Mouse (Mus musculus): Measurements from ENCODE around the gene Arl3. TPM values are rescaled to one million over a fixed set of nuclear protein-coding genes. Genes with fewer than 3 reads are reported as not detected.

Arl3 gene
- polyA plus RNA-seq, 1 experiment from 2014 or later = 91.8 TPM

- no peak overlapping the region for H3K4me3 ChIP-seq
- no peaks in the 10 kb centered on the region for H3K27me3 ChIP-seq
- peaks cover 25% of the 10 kb centered on the region for H3K4me1 ChIP-seq (replicated peaks)
- WGBS = 35% methylated on average over 7 of the region's 7 CpGs
- H3K9me3 ChIP-seq (replicated peaks) = no peaks in the 10 kb centered on the region
- H3K27ac ChIP-seq = peak overlapping the region; percentile 13; the same call in 1 of the 2 replicates
- 0 out of 2 replicates have a peak, but pooled peaks cover 16% of the 10 kb centered on the region for H3K36me3 ChIP-seq
- ATAC-seq (replicated peaks; ENCODE audit: insufficient number of reproducible peaks, insufficient read depth, low FRiP score, low read depth) = 0 out of 2 replicates have a peak, but pooled peaks have one; percentile 51
- no peak overlapping the region for H3K9ac ChIP-seq
- H3K4me2 ChIP-seq = no peak overlapping the region
These were observed 34.4 kb upstream of the Arl3 start for GRCm38 (mm10) chr19:46607424-46607823.

- H3K9me3 ChIP-seq (replicated peaks) = no peaks in the 10 kb centered on the region
- no peak overlapping the region for H3K4me3 ChIP-seq
- no peak overlapping the region for H3K27ac ChIP-seq
- ATAC-seq (replicated peaks; ENCODE audit: insufficient number of reproducible peaks, insufficient read depth, low FRiP score, low read depth) = no peak
- no peak overlapping the region for H3K9ac ChIP-seq
- 83% methylated on average over 13 of the region's 13 CpGs for WGBS
- 0 out of 2 replicates have a peak, but pooled peaks cover 16% of the 10 kb centered on the region for H3K36me3 ChIP-seq
- no peaks in the 10 kb centered on the region for H3K27me3 ChIP-seq
- H3K4me1 ChIP-seq (replicated peaks) = peaks cover 31% of the 10 kb centered on the region
- no peak overlapping the region for H3K4me2 ChIP-seq
These were observed 33.7 kb upstream of the Arl3 start for GRCm38 (mm10) chr19:46606718-46607117.

GRCm38 (mm10) chr19:46602406-46602805 is 29.4 kb upstream of the Arl3 start:
- WGBS = 79% methylated on average over 4 of the region's 4 CpGs

GRCm38 (mm10) chr19:46601491-46601890 is 28.5 kb upstream of the Arl3 start:
- 67% methylated on average over 14 of the region's 14 CpGs for WGBS
- H3K36me3 ChIP-seq = 0 out of 2 replicates have a peak, but pooled peaks cover 2% of the 10 kb centered on the region
- H3K4me1 ChIP-seq (replicated peaks) = peaks cover 30% of the 10 kb centered on the region
- no peak overlapping the region for H3K9ac ChIP-seq
- H3K27me3 ChIP-seq = no peaks in the 10 kb centered on the region
- no peaks in the 10 kb centered on the region for H3K9me3 ChIP-seq (replicated peaks)
- no peak overlapping the region for H3K4me2 ChIP-seq
- no peak overlapping the region for H3K27ac ChIP-seq
- no peak for ATAC-seq (replicated peaks; ENCODE audit: insufficient number of reproducible peaks, insufficient read depth, low FRiP score, low read depth)
- no peak overlapping the region for H3K4me3 ChIP-seq

More at GRCm38 (mm10) chr19:46602406-46602805, 29.4 kb upstream of the Arl3 start:
- Histone ChIP-seq H3K27me3 (no peaks in the 10 kb centered on the region), H3K9ac (no peak overlapping the region), H3K36me3 (0 out of 2 replicates have a peak, but pooled peaks cover 8% of the 10 kb centered on the region), H3K4me1 (replicated peaks) (peaks cover 33% of the 10 kb centered on the region), H3K4me3 (no peak overlapping the region), H3K4me2 (no peak overlapping the region), H3K27ac (no peak overlapping the region), H3K9me3 (replicated peaks) (no peaks in the 10 kb centered on the region)
- no peak for ATAC-seq (replicated peaks; ENCODE audit: insufficient number of reproducible peaks, insufficient read depth, low FRiP score, low read depth)

GRCm38 (mm10) chr19:46600371-46600770 is 27.4 kb upstream of the Arl3 start:
- Histone ChIP-seq H3K27ac (peak overlapping the region; percentile 72; the same call in 1 of the 2 replicates), H3K4me2 (peak overlapping the region; percentile 90), H3K36me3 (no peaks in the 10 kb centered on the region), H3K9me3 (replicated peaks) (no peaks in the 10 kb centered on the region), H3K27me3 (no peaks in the 10 kb centered on the region), H3K9ac (peak overlapping the region; percentile 90; the same call in 1 of the 2 replicates), H3K4me1 (replicated peaks) (peaks cover 30% of the 10 kb centered on the region), H3K4me3 (peak overlapping the region; percentile 98)
- ATAC-seq (replicated peaks; ENCODE audit: insufficient number of reproducible peaks, insufficient read depth, low FRiP score, low read depth) = no peak
- 62% methylated on average over 4 of the region's 4 CpGs for WGBS

- peak; percentile 6; the same call in 1 of the 2 replicates for ATAC-seq (replicated peaks; ENCODE audit: insufficient number of reproducible peaks, insufficient read depth, low FRiP score, low read depth)
- peak overlapping the region; percentile 90 for H3K4me2 ChIP-seq
- H3K4me1 ChIP-seq (replicated peaks) = peaks cover 30% of the 10 kb centered on the region
- H3K36me3 ChIP-seq = peaks cover 3% of the 10 kb centered on the region
- H3K4me3 ChIP-seq = peak overlapping the region; percentile 98
- H3K9me3 ChIP-seq (replicated peaks) = no peaks in the 10 kb centered on the region
- peak overlapping the region; percentile 90 for H3K9ac ChIP-seq
- 14% methylated on average over 22 of the region's 22 CpGs for WGBS
- H3K27me3 ChIP-seq = no peaks in the 10 kb centered on the region
- peak overlapping the region; percentile 72 for H3K27ac ChIP-seq
These were observed 26.6 kb upstream of the Arl3 start for GRCm38 (mm10) chr19:46599375-46600256.

GRCm38 (mm10) chr19:46598720-46599252 is 25.8 kb upstream of the Arl3 start, which contains the start of gene Wbp1l:
Wbp1l (plus strand) TSS chr19:46599084.
- H3K27me3 ChIP-seq = no peaks in the 10 kb centered on the region
- peaks cover 30% of the 10 kb centered on the region for H3K4me1 ChIP-seq (replicated peaks)
- H3K9ac ChIP-seq = peak within 1 kb of the TSS; percentile 90
- peak within 1 kb of the TSS; percentile 72 for H3K27ac ChIP-seq
- WGBS = 1% methylated on average over 22 of the region's 22 CpGs
- H3K4me3 ChIP-seq = peak within 1 kb of the TSS; percentile 98
- no peaks in the 10 kb centered on the region for H3K9me3 ChIP-seq (replicated peaks)
- peak within 1 kb of the TSS; percentile 90 for H3K4me2 ChIP-seq
- peaks cover 9% of the 10 kb centered on the region for H3K36me3 ChIP-seq
- ATAC-seq (replicated peaks; ENCODE audit: insufficient number of reproducible peaks, insufficient read depth, low FRiP score, low read depth) = peak; percentile 99

GRCm38 (mm10) chr19:46598187-46598586 is 25.2 kb upstream of the Arl3 start:
- WGBS = 85% methylated on average over 4 of the region's 4 CpGs
- no peak for ATAC-seq (replicated peaks; ENCODE audit: insufficient number of reproducible peaks, insufficient read depth, low FRiP score, low read depth)
- Histone ChIP-seq H3K27ac (no peak overlapping the region), H3K36me3 (peaks cover 9% of the 10 kb centered on the region), H3K9ac (no peak overlapping the region), H3K4me2 (peak overlapping the region; percentile 90), H3K4me1 (replicated peaks) (peaks cover 30% of the 10 kb centered on the region), H3K4me3 (peak overlapping the region; percentile 98), H3K9me3 (replicated peaks) (no peaks in the 10 kb centered on the region), H3K27me3 (no peaks in the 10 kb centered on the region)

- WGBS = 92% methylated on average over 9 of the region's 9 CpGs
- H3K36me3 ChIP-seq = peaks cover 17% of the 10 kb centered on the region
- H3K4me2 ChIP-seq = no peak overlapping the region
- H3K4me3 ChIP-seq = no peak overlapping the region
- ATAC-seq (replicated peaks; ENCODE audit: insufficient number of reproducible peaks, insufficient read depth, low FRiP score, low read depth) = no peak
- no peaks in the 10 kb centered on the region for H3K9me3 ChIP-seq (replicated peaks)
- H3K27ac ChIP-seq = no peak overlapping the region
- no peaks in the 10 kb centered on the region for H3K4me1 ChIP-seq (replicated peaks)
- H3K9ac ChIP-seq = no peak overlapping the region
- H3K27me3 ChIP-seq = no peaks in the 10 kb centered on the region
These were observed 19.9 kb upstream of the Arl3 start for GRCm38 (mm10) chr19:46592751-46593439.

- H3K27ac ChIP-seq = no peak overlapping the region
- H3K9ac ChIP-seq = no peak overlapping the region
- no peaks in the 10 kb centered on the region for H3K9me3 ChIP-seq (replicated peaks)
- H3K27me3 ChIP-seq = no peaks in the 10 kb centered on the region
- H3K4me2 ChIP-seq = no peak overlapping the region
- H3K36me3 ChIP-seq = peaks cover 21% of the 10 kb centered on the region
- ATAC-seq (replicated peaks; ENCODE audit: insufficient number of reproducible peaks, insufficient read depth, low FRiP score, low read depth) = no peak
- no peak overlapping the region for H3K4me3 ChIP-seq
- H3K4me1 ChIP-seq (replicated peaks) = no peaks in the 10 kb centered on the region
- 77% methylated on average over 6 of the region's 6 CpGs for WGBS
These were observed 18.6 kb upstream of the Arl3 start for GRCm38 (mm10) chr19:46591575-46591974.
